Mouse (Mus musculus) retina, embryonic 14.5 days (tissue): ENCODE measurements around the gene Trip13.
A peak's percentile ranks its signal among the peaks of the same experiment; 100 is the strongest.

Source experiments
- DNase-seq: peaks from one replicate; pipeline ENCODE4 v3.0.0-alpha.2; 2015; ENCODE audit warnings: low spot score

The Trip13 gene

GRCm38 (mm10) chr13:73937321-73938176, at the start of gene Trip13, which contains the start of gene Brd9:
Gene Trip13, minus strand, starts transcription at chr13:73937784.
Gene Brd9, plus strand, starts transcription at chr13:73937811.
- peak; percentile 94 for DNase-seq

GRCm38 (mm10) chr13:73976935-73977334, 39.4 kb upstream of the Trip13 start:
- DNase-seq = no peak

- DNase-seq = no peak
These were observed 36.9 kb upstream of the Trip13 start for GRCm38 (mm10) chr13:73974523-73974922.

GRCm38 (mm10) chr13:73970545-73971448, 33.2 kb upstream of the Trip13 start:
- DNase-seq = peak; percentile 83

- no peak for DNase-seq
These were observed 26.0 kb upstream of the Trip13 start, which contains the start of gene Zdhhc11 for GRCm38 (mm10) chr13:73963551-73963950. Gene Zdhhc11, plus strand, starts transcription at chr13:73963851.

- no peak for DNase-seq
These were observed 23.6 kb upstream of the Trip13 start for GRCm38 (mm10) chr13:73961177-73961576.

- no peak for DNase-seq
These were observed 22.6 kb upstream of the Trip13 start for GRCm38 (mm10) chr13:73960117-73960652.

GRCm38 (mm10) chr13:73955531-73955930, 17.9 kb upstream of the Trip13 start:
- DNase-seq = no peak

- no peak for DNase-seq
These were observed 17.1 kb upstream of the Trip13 start for GRCm38 (mm10) chr13:73954666-73955065.

GRCm38 (mm10) chr13:73953551-73954130, 16.1 kb upstream of the Trip13 start:
- no peak for DNase-seq

- DNase-seq = no peak
These were observed 7.0 kb upstream of the Trip13 start for GRCm38 (mm10) chr13:73944606-73945005.

GRCm38 (mm10) chr13:73939101-73939500, 1.5 kb upstream of the Trip13 start:
- no peak for DNase-seq

- no peak for DNase-seq
These were observed 585 bp upstream of the Trip13 start for GRCm38 (mm10) chr13:73938177-73938560.

- DNase-seq = no peak
These were observed 655 bp downstream of the Trip13 start for GRCm38 (mm10) chr13:73936938-73937320.

- no peak for DNase-seq
These were observed 5.4 kb downstream of the Trip13 start for GRCm38 (mm10) chr13:73932201-73932600.

- no peak for DNase-seq
These were observed 24.5 kb downstream of the Trip13 start for GRCm38 (mm10) chr13:73913066-73913465.

GRCm38 (mm10) chr13:73907683-73908412, 29.7 kb downstream of the Trip13 start:
- DNase-seq = peak; percentile 77

- no peak for DNase-seq
These were observed 30.4 kb downstream of the Trip13 start for GRCm38 (mm10) chr13:73907136-73907535.

- DNase-seq = no peak
These were observed 40.0 kb downstream of the Trip13 start for GRCm38 (mm10) chr13:73897561-73897960.

GRCm38 (mm10) chr13:73892493-73893178, 44.9 kb downstream of the Trip13 start:
- no peak for DNase-seq

GRCm38 (mm10) chr13:73887415-73887874, 50.1 kb downstream of the Trip13 start:
- no peak for DNase-seq
